ENCODE assay signal across 8 mouse cellular contexts in the genomic region with DNA sequence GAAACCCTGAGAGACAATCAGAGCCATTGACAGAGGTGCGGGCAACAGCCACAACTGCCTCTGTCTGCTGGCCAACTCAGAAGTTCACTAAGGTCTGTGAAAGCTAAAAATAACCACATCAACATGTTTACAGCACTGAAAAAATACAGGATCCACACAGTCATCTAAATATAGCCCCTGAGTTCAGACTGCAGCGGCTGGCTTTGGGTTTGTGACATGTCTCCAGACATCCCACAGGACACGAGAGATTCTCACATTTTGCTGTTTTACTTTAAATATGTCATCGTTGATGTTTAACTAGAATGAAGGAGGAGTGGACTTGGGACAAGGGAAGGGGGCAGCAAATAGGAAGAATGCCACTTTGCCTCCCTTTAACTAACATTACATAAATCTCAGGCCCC.
DNase-seq lines count a peak whose midpoint lies in the region; ATAC-seq lines count a peak whose summit lies in the region.

No protein-coding gene starts in this region.

- 58% methylated on average over 4 of the region's 4 CpGs for WGBS in embryonic facial prominence, embryonic 13.5 days
- 53% methylated on average over 4 of the region's 4 CpGs for WGBS in liver, embryonic 16.5 days (ENCODE audit: insufficient replicate concordance)

- ATAC-seq in embryonic facial prominence, embryonic 13.5 days (ENCODE audit: insufficient number of reproducible peaks, insufficient read depth, low FRiP score, low TSS enrichment, low read depth), result no peak
- 0 out of 2 replicates have a peak, but pooled peaks have one; percentile 21 for ATAC-seq in liver, embryonic 16.5 days (ENCODE audit: low read depth)

- no peak overlapping the region for H3K9ac ChIP-seq in embryonic facial prominence, embryonic 13.5 days
- no peak overlapping the region for H3K9ac ChIP-seq in liver, embryonic 16.5 days (ENCODE audit: low read depth, low read length)

- H3K4me3 ChIP-seq in embryonic facial prominence, embryonic 13.5 days, result no peak overlapping the region
- H3K4me3 ChIP-seq in liver, embryonic 16.5 days (ENCODE audit: low read depth, low read length), result no peak overlapping the region

- H3K9me3 ChIP-seq in embryonic facial prominence, embryonic 13.5 days, result no peaks in the 10 kb centered on the region
- no peaks in the 10 kb centered on the region for H3K9me3 ChIP-seq in liver, embryonic 16.5 days (replicated peaks; ENCODE audit: control insufficient read depth, low read length)

- H3K4me2 ChIP-seq in embryonic facial prominence, embryonic 13.5 days, result no peak overlapping the region
- H3K4me2 ChIP-seq in liver, embryonic 16.5 days (ENCODE audit: low read depth, low read length), result 0 out of 2 replicates have a peak overlapping the region, but pooled peaks have one; percentile 3

- DNase-seq in kidney, adult 9 months, result peak; percentile 64
- no peak for DNase-seq in kidney, postnatal 4 days
- DNase-seq in heart, postnatal 10 days, result peak; percentile 76 to 77
- no peak for DNase-seq in frontal cortex, adult 2 months (ENCODE audit: extremely low spot score in 1 of 2, low spot score in 1 of 2)
- DNase-seq in right cerebral cortex, postnatal 14 days, result no peak
- no peak for DNase-seq in left cerebral cortex, adult 8-10 months (ENCODE audit: low spot score in 2 of 2)

- peak overlapping the region; percentile 39; the same call in 1 of the 2 replicates for H3K27ac ChIP-seq in embryonic facial prominence, embryonic 13.5 days
- 0 out of 2 replicates have a peak overlapping the region, but pooled peaks have one; percentile 42 for H3K27ac ChIP-seq in liver, embryonic 16.5 days (ENCODE audit: low read length)

- intact Hi-C loops in heart, postnatal 10 days (cut with DNase I), result no loop called here

- H3K36me3 ChIP-seq in embryonic facial prominence, embryonic 13.5 days, result no peaks in the 10 kb centered on the region
- H3K36me3 ChIP-seq in liver, embryonic 16.5 days (ENCODE audit: control insufficient read depth, insufficient read depth), result no peaks in the 10 kb centered on the region

- no peaks in the 10 kb centered on the region for H3K27me3 ChIP-seq in embryonic facial prominence, embryonic 13.5 days
- H3K27me3 ChIP-seq in liver, embryonic 16.5 days (ENCODE audit: control insufficient read depth, insufficient read depth, low read depth, low read length), result no peaks in the 10 kb centered on the region

- peaks cover 42% of the 10 kb centered on the region for H3K4me1 ChIP-seq in embryonic facial prominence, embryonic 13.5 days
- peaks cover 5% of the 10 kb centered on the region for H3K4me1 ChIP-seq in liver, embryonic 16.5 days (ENCODE audit: control insufficient read depth, low read depth, low read length)

Comparison
In these comparisons a context has a peak if more than half of its experiments do, and no peak if none do; other contexts are left out.
1. DNase-seq: peak in kidney, adult 9 months (single experiment) and heart, postnatal 10 days (2 of 2); none in kidney, postnatal 4 days (0 of 2), frontal cortex, adult 2 months (0 of 2), right cerebral cortex, postnatal 14 days (single experiment) and left cerebral cortex, adult 8-10 months (0 of 2).